Mouse (Mus musculus) bone marrow, adult 2 months (tissue): Measurements from ENCODE around the gene Nin. TPM values are rescaled to one million over a fixed set of nuclear protein-coding genes. Genes with fewer than 3 reads are reported as not detected.
"Not testable (repeated sequence)": the region's sequence is repeated elsewhere in the genome, so short reads cannot be mapped to it uniquely, and the experiment has no call there.

Experiments used
- H3K27ac ChIP-seq: fragments of 200-500 bp; 2 replicates; pipeline ENCODE4 v1.5.1; 2012; ENCODE audit warnings: low read depth, mild to moderate bottlenecking, control low read depth, inconsistent platforms, low read length; ENCODE audit not compliant: control insufficient read depth, poor library complexity, insufficient read depth
- H3K4me1 ChIP-seq: fragments of 200-500 bp; 2 replicates; pipeline ENCODE4 v1.6.1; 2011; ENCODE audit warnings: low read length; ENCODE audit not compliant: control insufficient read depth, insufficient read depth
- H3K4me3 ChIP-seq: fragments of 200-500 bp; replicated peaks from 2 replicates; pipeline ENCODE3; 2011; ENCODE audit warnings: mild to moderate bottlenecking, low read depth, low read length, control low read depth; ENCODE audit not compliant: control insufficient read depth
- CTCF ChIP-seq: fragments of 200-500 bp; IDR thresholded peaks from 2 replicates; pipeline ENCODE4 v1.5.1; 2011; ENCODE audit warnings: low read length, control low read depth; ENCODE audit not compliant: control insufficient read depth, insufficient read depth
- POLR2A ChIP-seq: fragments of 200-500 bp; IDR thresholded peaks from 2 replicates; pipeline ENCODE4 v1.6.1; 2011; ENCODE audit warnings: low read depth, mild to moderate bottlenecking, control low read depth, low read length, borderline replicate concordance; ENCODE audit not compliant: control insufficient read depth
- WGBS: fragments of 180-500 bp; shearing (Covaris S2); methylation state at CpG from one replicate; pipeline ENCODE4 v1.1.7; 2018; 5-methylcytosine and 5-hydroxymethylcytosine counted together
- polyA plus RNA-seq: library from polyadenylated mRNA; stranded (reverse); fragments of >200 nt; gene quantifications from 2 replicates; pipeline ENCODE4 v1.2.4, GENCODE M21; 2011; ENCODE audit warnings: low replicate concordance; ENCODE audit not compliant: missing spikeins, insufficient read depth, insufficient read length

Gene Nin
- polyA plus RNA-seq, 1 experiment = 28.5 TPM

DNA sequence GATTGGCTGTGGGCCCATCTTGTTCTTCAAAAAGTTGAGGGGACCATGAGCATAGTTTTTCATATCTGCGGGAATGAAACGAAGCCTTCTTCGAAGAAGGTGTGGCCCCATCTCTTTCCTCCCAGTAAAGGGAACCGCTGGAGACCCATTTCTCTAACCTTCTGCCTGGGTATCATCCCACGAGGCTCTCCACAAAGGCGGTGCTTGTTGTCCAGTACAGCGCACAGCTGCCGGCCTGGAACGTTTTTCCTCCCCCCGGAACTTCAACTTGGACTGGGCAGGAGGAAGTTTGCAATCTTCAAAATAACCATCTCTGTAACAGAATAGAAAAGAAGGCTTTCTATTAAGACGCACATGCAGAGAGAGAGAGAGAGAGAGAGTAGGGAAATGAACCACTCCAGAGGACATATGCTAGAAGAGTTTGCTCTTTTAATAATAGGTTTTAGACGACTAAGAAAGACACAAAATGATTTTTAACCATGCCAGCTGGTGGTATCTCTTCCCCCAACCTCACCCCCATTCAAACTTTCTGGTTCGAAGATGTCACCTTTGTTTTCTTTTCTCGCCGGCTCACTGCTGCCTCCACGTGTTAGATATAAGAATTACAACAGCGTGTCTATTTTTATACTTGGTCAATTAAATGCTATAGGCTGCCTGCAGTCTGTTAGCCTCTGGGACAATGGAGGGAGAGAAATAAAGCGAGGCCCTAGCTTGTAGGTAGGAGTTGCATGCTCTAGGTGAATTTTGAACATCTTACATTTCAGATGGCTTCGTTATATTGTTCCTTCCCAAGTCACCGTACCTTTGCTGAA is 31.3 kb upstream of the Nin start:
- no peak overlapping the region for H3K4me3 ChIP-seq
- TF ChIP-seq POLR2A (no peak), CTCF (peak; percentile 39)

DNA sequence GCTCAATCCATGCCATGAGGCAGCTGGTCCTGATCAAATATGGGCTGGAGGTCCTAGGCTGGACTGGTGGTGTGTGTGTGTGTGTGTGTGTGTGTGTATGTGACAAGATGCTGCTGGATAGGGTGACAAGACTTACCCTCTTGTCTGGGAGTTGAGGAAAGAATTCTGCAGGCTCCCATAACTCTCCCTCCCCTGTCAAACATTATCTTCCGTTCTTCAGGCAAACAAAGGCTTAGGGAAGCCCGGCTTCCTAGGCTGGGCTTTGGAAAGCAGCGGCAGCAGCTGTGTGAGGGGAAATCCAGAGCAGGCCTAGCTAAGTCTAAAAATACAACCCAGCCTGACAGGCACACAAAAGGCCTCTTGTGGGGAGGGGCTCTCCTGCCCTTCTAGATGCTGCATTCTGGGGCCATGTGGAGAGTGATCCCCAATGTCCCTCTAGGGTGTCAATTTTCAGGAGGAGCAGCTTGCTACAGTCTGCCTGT is 30.6 kb upstream of the Nin start:
- not testable (repeated sequence) for H3K4me1 ChIP-seq, H3K27ac ChIP-seq, H3K4me3 ChIP-seq
- WGBS = 79% methylated on average over 3 of the region's 3 CpGs

More for the DNA sequence above, 31.3 kb upstream of the Nin start:
- H3K4me1 ChIP-seq = peaks cover 4% of the 10 kb centered on the region
- WGBS = 37% methylated on average over 20 of the region's 20 CpGs
- H3K27ac ChIP-seq = no peak overlapping the region

DNA sequence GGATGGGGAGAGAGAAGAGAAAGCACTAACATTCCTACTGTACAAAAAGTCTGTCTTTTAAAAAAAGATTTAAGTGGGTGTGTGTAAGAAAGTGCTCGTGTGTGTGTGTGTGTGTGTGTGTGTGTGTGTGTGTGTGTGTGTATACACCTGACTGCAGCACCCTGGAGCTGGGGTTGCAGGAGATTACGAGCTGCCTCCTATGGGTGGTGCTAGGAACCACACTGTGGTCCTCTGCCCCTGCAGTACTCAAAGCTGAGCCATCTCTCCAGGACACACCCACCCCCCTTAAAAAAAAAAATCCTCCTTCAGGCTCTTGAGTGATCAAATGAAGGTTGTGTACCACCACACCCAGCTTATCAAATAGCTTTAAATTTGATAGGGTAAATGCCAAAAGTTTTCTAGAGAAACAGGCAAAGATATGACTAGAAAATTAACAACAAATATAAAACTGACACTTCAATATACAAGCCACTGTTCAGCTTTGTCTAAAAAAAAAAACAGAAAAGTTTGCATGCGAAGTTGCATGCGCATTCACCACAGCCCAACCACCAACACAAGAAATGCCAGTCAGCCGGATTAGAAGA is 27.6 kb upstream of the Nin start:
- 57% methylated on average over 5 of the region's 5 CpGs for WGBS
- H3K4me3 ChIP-seq = no peak overlapping the region
- H3K4me1 ChIP-seq = peaks cover 4% of the 10 kb centered on the region
- TF ChIP-seq POLR2A = no peak
- no peak for TF ChIP-seq CTCF
- peak overlapping the region; percentile 40; the same call in 1 of the 2 replicates for H3K27ac ChIP-seq

DNA sequence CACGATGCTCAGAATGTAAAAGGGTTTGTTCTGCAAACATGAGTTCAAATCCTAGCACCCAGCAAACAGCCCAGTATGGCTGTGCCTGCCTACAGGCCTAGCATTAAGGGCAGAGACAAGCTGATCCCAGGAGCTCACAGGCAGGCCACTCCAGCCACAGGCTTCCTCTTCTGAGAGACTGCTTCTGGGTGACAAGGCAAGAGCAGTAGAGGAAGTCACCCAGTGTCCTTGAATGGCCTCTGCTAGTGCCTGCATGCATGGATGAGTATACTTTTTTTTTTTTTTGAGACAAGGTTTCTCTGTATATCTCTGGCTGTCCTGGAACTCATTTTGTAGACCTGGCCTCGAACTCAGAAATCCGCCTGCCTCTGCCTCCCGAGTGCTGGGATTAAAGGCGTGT is 27.0 kb upstream of the Nin start:
- Histone ChIP-seq H3K4me3 (no peak overlapping the region), H3K27ac (peak overlapping the region; percentile 40; the same call in 1 of the 2 replicates), H3K4me1 (peaks cover 4% of the 10 kb centered on the region)
- WGBS = 55% methylated on average over 5 of the region's 5 CpGs
- no peak for TF ChIP-seq POLR2A
- TF ChIP-seq CTCF = no peak

DNA sequence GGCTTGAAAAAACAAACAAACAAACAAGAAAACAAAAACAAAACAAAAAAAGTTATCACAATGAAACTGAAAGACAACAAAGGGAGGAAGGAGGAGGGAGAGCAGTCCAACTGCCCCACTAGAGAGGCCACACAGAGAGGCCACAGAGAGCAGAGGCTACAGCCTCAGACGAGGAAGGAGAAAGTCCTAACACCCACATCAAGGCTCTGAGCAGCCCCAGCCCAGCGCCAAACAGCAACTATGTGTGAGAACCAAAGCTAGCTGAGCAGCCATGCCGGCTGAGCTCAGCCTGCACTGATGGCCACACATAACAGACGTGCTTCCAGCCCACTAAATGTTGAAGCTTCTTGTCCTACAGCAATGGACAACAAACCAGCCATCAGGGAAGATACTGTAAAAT is 26.4 kb upstream of the Nin start:
- peaks cover 4% of the 10 kb centered on the region for H3K4me1 ChIP-seq
- H3K27ac ChIP-seq = peak overlapping the region; percentile 39; the same call in 1 of the 2 replicates
- no peak overlapping the region for H3K4me3 ChIP-seq
- no peak for TF ChIP-seq POLR2A
- no peak for TF ChIP-seq CTCF
- WGBS = 52% methylated on average over 4 of the region's 4 CpGs

DNA sequence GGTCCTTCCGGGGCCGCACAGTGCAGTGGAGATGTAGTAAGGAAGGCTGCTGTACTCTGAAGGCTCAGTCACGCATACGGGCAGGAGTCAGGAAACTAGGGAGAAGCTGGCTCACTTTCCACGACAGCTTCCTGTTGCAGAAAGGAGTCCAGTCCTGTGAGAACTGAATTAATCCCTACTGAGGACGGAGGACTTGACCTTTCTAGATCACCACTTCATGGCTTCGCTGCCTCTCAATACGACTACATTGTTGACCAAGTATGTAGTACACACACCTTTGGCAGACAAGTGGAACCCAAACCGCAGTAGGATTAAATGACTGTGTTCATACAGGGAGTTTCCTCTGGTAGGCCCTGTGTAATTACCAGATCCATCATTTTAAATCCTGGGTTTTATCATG is 24.1 kb upstream of the Nin start:
- peaks cover 4% of the 10 kb centered on the region for H3K4me1 ChIP-seq
- no peak for TF ChIP-seq POLR2A
- TF ChIP-seq CTCF = no peak
- WGBS = 64% methylated on average over 9 of the region's 9 CpGs
- no peak overlapping the region for H3K4me3 ChIP-seq
- H3K27ac ChIP-seq = no peak overlapping the region

DNA sequence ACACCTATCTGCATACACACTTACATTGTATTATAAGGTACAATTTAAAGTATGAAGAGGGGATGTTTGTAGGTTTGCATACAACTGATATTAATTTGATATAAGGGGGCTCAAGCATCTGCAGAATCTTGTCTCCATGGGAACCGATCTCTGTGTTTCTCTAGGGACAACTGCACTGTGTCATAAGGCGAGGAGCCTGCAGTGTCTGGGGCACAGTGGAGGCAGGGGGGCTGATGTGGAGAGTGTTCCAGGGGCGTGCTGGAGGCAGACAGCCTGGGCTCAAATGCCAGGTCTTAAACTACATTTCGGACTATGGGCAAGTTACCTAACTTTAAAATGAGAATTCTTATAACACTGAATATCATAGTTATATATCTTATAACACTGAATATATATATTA is 23.6 kb upstream of the Nin start:
- TF ChIP-seq CTCF (no peak), POLR2A (no peak)
- Histone ChIP-seq H3K27ac (no peak overlapping the region), H3K4me1 (peaks cover 4% of the 10 kb centered on the region), H3K4me3 (no peak overlapping the region)
- 77% methylated on average over 4 of the region's 4 CpGs for WGBS

DNA sequence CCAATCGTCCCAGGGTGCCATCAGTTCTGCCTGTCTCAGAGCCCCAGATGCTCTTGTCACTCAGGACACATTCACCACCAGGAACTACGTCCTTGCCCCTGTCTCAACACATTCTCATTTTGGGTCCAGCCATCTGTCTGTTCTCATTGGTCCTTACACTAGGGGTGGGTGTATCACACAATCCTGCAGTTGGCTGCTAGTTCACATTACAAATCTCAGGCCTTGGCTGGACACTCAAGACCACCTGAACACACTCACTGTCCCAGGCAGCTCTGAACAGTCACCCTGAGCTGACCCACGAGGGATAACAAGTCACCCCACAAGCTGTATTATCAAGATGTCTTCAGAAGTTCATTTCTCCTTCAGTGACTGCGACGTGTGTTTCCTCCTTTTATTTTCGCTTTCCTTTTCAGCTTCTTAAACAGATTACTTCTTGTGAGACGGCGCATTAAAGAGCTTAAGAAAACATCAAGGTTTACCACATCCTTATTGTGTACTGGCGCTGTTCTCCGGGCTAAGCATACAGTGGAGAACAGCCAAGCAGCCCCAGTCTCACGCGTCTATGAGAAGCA is 22.8 kb upstream of the Nin start:
- H3K4me3 ChIP-seq = peak overlapping the region; percentile 53

More for the DNA sequence above, 22.8 kb upstream of the Nin start:
- Histone ChIP-seq H3K27ac (peak overlapping the region; percentile 45), H3K4me1 (peaks cover 2% of the 10 kb centered on the region)
- 4% methylated on average over 12 of the region's 12 CpGs for WGBS
- no peak for TF ChIP-seq CTCF
- no peak for TF ChIP-seq POLR2A
